Comparison of ENCODE assay signal across 19 mouse cellular contexts in the genomic region with DNA sequence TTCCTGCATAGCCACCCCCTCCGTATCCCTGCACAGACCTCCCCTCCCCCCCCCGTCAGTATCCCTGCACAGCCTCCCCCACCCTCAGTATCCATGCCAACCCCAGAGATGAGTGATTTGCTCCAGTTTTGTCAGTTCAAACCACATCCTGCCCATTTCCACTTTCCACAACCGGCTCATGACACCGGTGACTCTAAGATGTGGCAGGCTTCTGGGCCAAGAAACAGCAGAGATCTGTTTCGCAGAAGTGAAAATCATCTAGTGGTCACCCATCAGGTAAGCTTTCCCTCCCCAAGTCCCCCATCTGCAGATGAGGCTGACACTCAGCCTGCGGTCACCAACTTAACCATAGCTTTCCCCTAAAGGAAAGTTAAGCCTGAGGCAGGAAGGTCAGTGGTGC.
DNase-seq lines count a peak whose midpoint lies in the region; ATAC-seq lines count a peak whose summit lies in the region.
"Had no signal": no experiment of that assay in that cellular context is flagged by ENCODE, and none has a peak within 500 bp of the region (broad histone marks: within the 10 kb centered on the region; RNA-seq: fewer than 3 reads in every experiment).

No protein-coding gene starts in this region.

- WGBS in hindbrain, embryonic 11.5 days = 92% methylated on average over 6 of the region's 6 CpGs

- peak; percentile 36 for ATAC-seq in megakaryocyte, adult 5-6 weeks (ENCODE audit: poor library complexity, severe bottlenecking)
- ATAC-seq in hindbrain, embryonic 11.5 days (ENCODE audit: low FRiP score) = no peak
- ATAC-seq: forebrain, embryonic 13.5 days; intestine, embryonic 15.5 days; liver, embryonic 12.5 days had no signal

- no peak overlapping the region for H3K9ac ChIP-seq in hindbrain, embryonic 11.5 days (ENCODE audit: low read depth, low read length)
- H3K9ac ChIP-seq: embryonic facial prominence, embryonic 15.5 days; forebrain, embryonic 13.5 days; intestine, embryonic 15.5 days; liver, embryonic 12.5 days; lung, embryonic 15.5 days; neural tube, embryonic 15.5 days had no signal

- no peak overlapping the region for H3K27ac ChIP-seq in hindbrain, embryonic 11.5 days (ENCODE audit: low read depth, low read length)
- H3K27ac ChIP-seq: embryonic facial prominence, embryonic 15.5 days; forebrain, embryonic 13.5 days; intestine, embryonic 15.5 days; limb, embryonic 10.5 days; liver, embryonic 12.5 days; lung, embryonic 15.5 days; neural tube, embryonic 15.5 days had no signal

- no peak overlapping the region for H3K4me2 ChIP-seq in hindbrain, embryonic 11.5 days (replicated peaks; ENCODE audit: low read depth, low read length)
- H3K4me2 ChIP-seq: embryonic facial prominence, embryonic 15.5 days; forebrain, embryonic 13.5 days; intestine, embryonic 15.5 days; liver, embryonic 12.5 days; lung, embryonic 15.5 days; neural tube, embryonic 15.5 days had no signal

- no peaks in the 10 kb centered on the region for H3K4me1 ChIP-seq in hindbrain, embryonic 11.5 days (replicated peaks; ENCODE audit: control insufficient read depth, insufficient read depth, low read length)
- H3K4me1 ChIP-seq: forebrain, embryonic 13.5 days; limb, embryonic 10.5 days; neural tube, embryonic 15.5 days had no signal

- no peaks in the 10 kb centered on the region for H3K36me3 ChIP-seq in hindbrain, embryonic 11.5 days (ENCODE audit: control insufficient read depth, insufficient read depth, low read length)
- H3K36me3 ChIP-seq: embryonic facial prominence, embryonic 15.5 days; intestine, embryonic 15.5 days; limb, embryonic 10.5 days; liver, embryonic 12.5 days; lung, embryonic 15.5 days; neural tube, embryonic 15.5 days had no signal

- H3K27me3 ChIP-seq in hindbrain, embryonic 11.5 days (ENCODE audit: control insufficient read depth, insufficient read depth, low read length) = no peaks in the 10 kb centered on the region
- H3K27me3 ChIP-seq: embryonic facial prominence, embryonic 15.5 days; forebrain, embryonic 13.5 days; intestine, embryonic 15.5 days; liver, embryonic 12.5 days; lung, embryonic 15.5 days; neural tube, embryonic 15.5 days had no signal

- no peak overlapping the region for H3K4me3 ChIP-seq in hindbrain, embryonic 11.5 days (ENCODE audit: low read depth, low read length)
- H3K4me3 ChIP-seq: embryonic facial prominence, embryonic 15.5 days; forebrain, embryonic 13.5 days; intestine, embryonic 15.5 days; limb, embryonic 10.5 days; liver, embryonic 12.5 days; lung, embryonic 15.5 days; neural tube, embryonic 15.5 days had no signal

- DNase-seq in B cell, adult 2 months = peak; percentile 12 to 17
- DNase-seq in CD8-positive naive resting alpha-beta T cell, adult 2 months (ENCODE audit: low read depth in 2 of 2, low spot score in 2 of 2) = peak; percentile 40 to 54
- peak; percentile 89 for DNase-seq in thymus, postnatal 0 days (ENCODE audit: low spot score)
- DNase-seq in hindbrain, embryonic 11.5 days (ENCODE audit: low spot score) = no peak
- DNase-seq in layer of hippocampus, adult 9-10 months (ENCODE audit: low spot score) = no peak
- no peak for DNase-seq in layer of hippocampus, adult 8-10 months (ENCODE audit: low spot score in 2 of 2)
- no peak for DNase-seq in left cerebral cortex, postnatal 14 days (ENCODE audit: low spot score in 2 of 2)
- DNase-seq: adrenal gland, postnatal 10 days; cerebellum, adult 2 months; heart, postnatal 10 days; retina, postnatal 1 day had no signal

- H3K9me3 ChIP-seq in hindbrain, embryonic 11.5 days (ENCODE audit: control insufficient read depth, low read length) = no peaks in the 10 kb centered on the region
- H3K9me3 ChIP-seq: embryonic facial prominence, embryonic 15.5 days; forebrain, embryonic 13.5 days; intestine, embryonic 15.5 days; limb, embryonic 10.5 days; liver, embryonic 12.5 days; lung, embryonic 15.5 days; neural tube, embryonic 15.5 days had no signal

- intact Hi-C loops in left cerebral cortex, postnatal 14 days (cut with DNase I) = loop anchor here (10.0 kb wide), 1 partner anchor 91 kb away; no protein-coding TSS in a partner anchor

Comparison
In these comparisons a context has a peak if more than half of its experiments do, and no peak if none do; other contexts are left out.
1. DNase-seq: peak in B cell, adult 2 months (2 of 2), CD8-positive naive resting alpha-beta T cell, adult 2 months (2 of 2) and thymus, postnatal 0 days (single experiment); none in hindbrain, embryonic 11.5 days (single experiment), layer of hippocampus, adult 9-10 months (single experiment), layer of hippocampus, adult 8-10 months (0 of 2) and left cerebral cortex, postnatal 14 days (0 of 2).